Mouse (Mus musculus) heart, embryonic 16.5 days (tissue): ENCODE data around the gene Zdhhc13. TPM values are rescaled to one million over a fixed set of nuclear protein-coding genes. Genes with fewer than 3 reads are reported as not detected.

ENCODE experiments used
- ATAC-seq: fragments of 200-750 bp; cut with Nextera tagmentation; replicated peaks from 2 replicates; pipeline ENCODE4 v1.8.0; 2017; ENCODE audit warnings: moderate number of reproducible peaks; ENCODE audit not compliant: insufficient read depth, low FRiP score; ENCODE audit errors: extremely low read depth
- H3K27ac ChIP-seq: fragments of 300-500 bp; sonication (generic); 2 replicates; pipeline ENCODE4 v1.5.1; 2014; ENCODE audit warnings: mild to moderate bottlenecking, low read length, control low read depth, moderate library complexity
- H3K27me3 ChIP-seq: fragments of 300-500 bp; sonication (generic); 2 replicates; pipeline ENCODE4 v1.6.1; 2014; ENCODE audit warnings: low read length, mixed read lengths; ENCODE audit not compliant: control insufficient read depth, insufficient read depth
- H3K36me3 ChIP-seq: fragments of 300-500 bp; sonication (generic); 2 replicates; pipeline ENCODE4 v1.6.1; 2014; ENCODE audit not compliant: control insufficient read depth, insufficient read depth
- H3K4me1 ChIP-seq: fragments of 300-500 bp; sonication (generic); 2 replicates; pipeline ENCODE4 v1.6.1; 2014; ENCODE audit warnings: low read length, mixed read lengths; ENCODE audit not compliant: control insufficient read depth, insufficient read depth
- H3K4me2 ChIP-seq: fragments of 300-500 bp; sonication (generic); 2 replicates; pipeline ENCODE4 v1.6.1; 2014; ENCODE audit warnings: low read depth, mild to moderate bottlenecking, control low read depth, low read length
- H3K4me3 ChIP-seq: fragments of 300-500 bp; sonication (generic); 2 replicates; pipeline ENCODE4 v1.5.1; 2014; ENCODE audit warnings: mild to moderate bottlenecking, control low read depth, low read length
- H3K9ac ChIP-seq: fragments of 300-500 bp; sonication (generic); 2 replicates; pipeline ENCODE4 v1.6.1; 2014; ENCODE audit warnings: low read length, control low read depth
- H3K9me3 ChIP-seq: fragments of 300-500 bp; sonication (generic); replicated peaks from 2 replicates; pipeline ENCODE4 v1.6.1; 2016; ENCODE audit warnings: low read length; ENCODE audit not compliant: control insufficient read depth
- WGBS: fragments of 180-500 bp; shearing (Covaris S2); extraction: QIAGEN DNeasy Blood & Tissue Kit; methylation state at CpG from one replicate; pipeline ENCODE4 v1.1.7; 2014; 5-methylcytosine and 5-hydroxymethylcytosine counted together
- polyA plus RNA-seq: library from polyadenylated mRNA; unstranded; fragments of >200 nt; fragmentation: Nextera tagmentation; extraction: Ambion mirVana; gene quantifications from 2 replicates; pipeline ENCODE4 v1.2.1, GENCODE M21; 2015

Gene Zdhhc13
- polyA plus RNA-seq, 1 experiment from 2014 or later = 33.6 TPM

DNA sequence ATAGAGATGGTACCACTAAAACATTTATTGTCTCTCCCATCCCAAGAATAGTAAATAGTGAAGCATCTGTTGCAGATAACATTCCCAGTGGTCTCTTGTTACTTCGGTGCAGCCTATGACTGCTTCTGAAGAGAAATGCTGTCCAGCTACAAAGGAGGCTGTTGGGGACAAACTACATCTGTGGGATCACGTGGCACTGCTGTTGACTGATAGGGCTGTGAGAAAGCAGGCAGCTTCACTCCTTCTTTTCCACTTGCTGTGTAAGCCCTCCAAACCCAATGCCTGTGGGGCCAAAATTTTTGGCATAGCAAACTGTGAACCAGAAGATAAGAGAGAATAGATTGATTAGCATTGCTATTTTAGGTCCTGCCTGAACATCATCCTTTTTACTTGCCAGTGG, 41.6 kb downstream of the Zdhhc13 start:
- H3K4me2 ChIP-seq = no peak overlapping the region
- WGBS = 23% methylated on average over 2 of the region's 2 CpGs
- H3K9ac ChIP-seq = no peak overlapping the region
- H3K36me3 ChIP-seq = peaks cover 45% of the 10 kb centered on the region
- H3K9me3 ChIP-seq = no peaks in the 10 kb centered on the region
- peak; percentile 79 for ATAC-seq
- H3K4me1 ChIP-seq = peaks cover 64% of the 10 kb centered on the region
- H3K27ac ChIP-seq = peak overlapping the region; percentile 81
- H3K4me3 ChIP-seq = no peak overlapping the region
- no peaks in the 10 kb centered on the region for H3K27me3 ChIP-seq

DNA sequence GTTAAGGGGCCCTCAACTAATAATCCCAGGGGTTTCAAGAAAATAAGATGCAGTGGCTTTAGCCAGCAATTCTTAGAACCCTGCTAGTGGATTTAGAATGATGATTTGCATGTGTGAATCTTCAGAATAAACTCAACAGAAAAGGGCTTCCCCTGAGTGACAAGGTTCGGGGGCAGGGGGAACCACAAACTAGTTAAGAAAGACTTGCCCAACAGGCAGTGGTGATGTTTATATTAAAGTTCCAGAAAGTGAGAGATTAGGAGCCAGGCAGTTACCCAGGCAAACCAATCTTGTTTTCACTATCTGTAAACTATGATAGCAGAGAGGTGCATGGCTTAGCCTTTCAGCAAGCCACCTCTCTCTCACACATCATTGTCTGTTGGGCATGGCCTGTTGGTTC, 43.9 kb downstream of the Zdhhc13 start:
- Histone ChIP-seq H3K4me2 (no peak overlapping the region), H3K36me3 (peaks cover 45% of the 10 kb centered on the region), H3K27ac (peak overlapping the region; percentile 73), H3K9ac (0 out of 2 replicates have a peak overlapping the region, but pooled peaks have one; percentile 8), H3K4me3 (no peak overlapping the region), H3K27me3 (no peaks in the 10 kb centered on the region), H3K9me3 (no peaks in the 10 kb centered on the region), H3K4me1 (peaks cover 68% of the 10 kb centered on the region)
- 47% methylated on average over 1 of the region's 1 CpGs for WGBS
- ATAC-seq = no peak

DNA sequence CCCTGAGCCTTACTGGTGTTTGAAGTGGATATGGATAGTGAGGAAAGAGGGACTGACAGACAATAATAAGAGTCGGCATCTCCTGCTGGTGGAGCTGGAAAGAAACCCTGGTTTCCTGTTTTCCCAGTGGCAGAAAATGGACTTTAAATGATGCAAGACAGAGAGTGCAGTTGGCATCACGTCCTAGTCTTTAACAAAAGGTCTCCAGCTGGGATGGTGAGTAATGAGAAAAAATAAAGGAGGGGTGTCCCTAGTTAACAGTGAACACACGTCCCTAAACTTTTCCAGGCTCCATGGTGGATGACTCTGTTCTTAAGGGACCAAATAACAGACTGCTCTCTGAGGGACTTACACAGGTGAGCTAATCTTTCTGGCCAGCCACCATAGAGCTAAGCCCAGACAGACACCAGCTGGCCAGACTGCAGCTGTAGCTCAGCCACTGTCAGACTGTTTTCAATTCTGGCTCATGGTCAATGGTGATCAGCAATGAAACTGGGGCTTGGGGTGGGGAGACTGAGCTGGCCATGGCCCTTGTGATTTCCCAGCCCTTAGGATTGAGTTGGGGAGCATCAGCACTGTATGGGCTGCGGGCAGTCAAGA, 45.7 kb downstream of the Zdhhc13 start:
- Histone ChIP-seq H3K4me2 (no peak overlapping the region), H3K4me1 (peaks cover 73% of the 10 kb centered on the region), H3K27me3 (no peaks in the 10 kb centered on the region), H3K4me3 (no peak overlapping the region), H3K9ac (no peak overlapping the region; the same call in none of the 2 replicates), H3K9me3 (no peaks in the 10 kb centered on the region), H3K27ac (peak overlapping the region; percentile 73), H3K36me3 (peaks cover 48% of the 10 kb centered on the region)
- no peak for ATAC-seq
- WGBS = 54% methylated on average over 4 of the region's 4 CpGs

DNA sequence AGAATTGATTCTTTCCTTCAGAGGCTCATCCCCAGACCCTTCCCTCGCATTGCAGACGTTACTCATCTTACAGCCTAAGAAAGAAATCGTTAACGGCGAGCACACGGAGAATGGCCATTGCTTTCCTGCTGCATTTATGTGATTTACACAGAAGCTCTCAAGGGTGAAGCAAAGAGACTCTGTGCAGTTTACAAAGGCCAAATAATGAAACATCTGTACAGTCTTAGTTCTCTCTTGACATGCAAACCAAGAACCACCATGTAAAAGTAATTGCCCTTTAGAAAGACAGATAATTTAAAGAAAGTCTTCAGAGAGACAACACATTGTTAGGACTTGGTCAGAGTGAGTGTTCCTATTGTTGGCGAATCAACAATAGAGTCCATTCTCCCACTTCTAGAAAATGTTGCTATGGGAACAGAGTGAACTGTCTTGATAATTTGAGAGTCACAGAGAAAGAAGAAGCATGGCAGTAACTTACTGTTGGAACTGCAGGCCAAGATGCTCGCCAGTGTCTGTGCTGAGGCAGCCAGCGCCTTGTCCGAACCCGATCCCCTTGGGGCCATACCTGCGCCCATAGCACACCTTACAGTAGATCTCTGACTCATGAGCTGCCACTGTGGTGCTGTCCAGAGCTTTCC, 46.3 kb downstream of the Zdhhc13 start:
- Histone ChIP-seq H3K4me1 (peaks cover 75% of the 10 kb centered on the region), H3K27me3 (no peaks in the 10 kb centered on the region), H3K4me2 (no peak overlapping the region), H3K36me3 (peaks cover 48% of the 10 kb centered on the region), H3K9me3 (no peaks in the 10 kb centered on the region), H3K27ac (peak overlapping the region; percentile 73), H3K4me3 (no peak overlapping the region), H3K9ac (peak overlapping the region; percentile 41)
- WGBS = 88% methylated on average over 12 of the region's 12 CpGs
- no peak for ATAC-seq

DNA sequence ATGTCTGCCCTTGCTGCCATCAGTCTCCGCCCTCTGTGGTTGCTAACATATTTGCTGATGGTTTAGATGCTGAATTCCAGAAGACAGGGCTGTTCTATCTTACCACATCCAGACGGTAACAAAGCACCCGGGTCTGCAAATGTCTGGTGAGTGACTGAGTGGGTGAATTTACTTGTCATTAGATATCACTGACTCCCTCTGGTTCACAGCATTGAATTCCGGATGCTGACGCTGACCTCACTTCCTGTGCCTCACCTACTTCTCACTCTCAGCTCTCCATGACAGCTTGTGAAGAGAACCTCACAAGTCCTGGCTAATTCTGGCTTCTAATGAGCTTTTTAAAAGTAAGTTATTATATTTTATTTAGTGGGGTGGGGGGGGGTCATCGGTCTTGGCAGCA, 48.1 kb downstream of the Zdhhc13 start:
- Histone ChIP-seq H3K4me3 (no peak overlapping the region), H3K9me3 (no peaks in the 10 kb centered on the region), H3K27me3 (no peaks in the 10 kb centered on the region), H3K36me3 (peaks cover 44% of the 10 kb centered on the region), H3K4me1 (peaks cover 72% of the 10 kb centered on the region), H3K4me2 (no peak overlapping the region), H3K27ac (no peak overlapping the region), H3K9ac (no peak overlapping the region)
- no peak for ATAC-seq
- WGBS = 39% methylated on average over 6 of the region's 6 CpGs

DNA sequence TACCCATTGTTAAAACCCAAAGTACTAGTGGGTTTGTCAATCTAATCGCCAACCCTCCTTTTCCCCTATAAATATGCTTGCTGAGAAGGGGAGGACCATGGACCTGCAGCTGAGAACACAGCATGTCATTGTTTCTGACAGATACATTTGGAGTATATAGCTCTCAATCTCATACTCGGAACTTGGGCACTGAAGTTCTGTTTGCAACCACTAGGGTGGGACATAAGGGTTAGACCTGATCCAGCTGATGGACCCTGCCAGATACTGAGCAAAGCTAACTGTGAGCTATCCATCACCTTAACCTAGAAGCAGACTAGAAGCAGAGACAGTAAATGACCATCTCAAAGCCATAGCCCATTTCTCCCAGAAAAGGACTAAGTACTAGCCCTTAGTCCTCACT, 49.6 kb downstream of the Zdhhc13 start:
- no peak for ATAC-seq
- 55% methylated on average over 2 of the region's 2 CpGs for WGBS
- no peak overlapping the region for H3K9ac ChIP-seq
- no peaks in the 10 kb centered on the region for H3K27me3 ChIP-seq
- peaks cover 64% of the 10 kb centered on the region for H3K4me1 ChIP-seq
- no peak overlapping the region for H3K4me3 ChIP-seq
- peaks cover 30% of the 10 kb centered on the region for H3K36me3 ChIP-seq
- H3K4me2 ChIP-seq = no peak overlapping the region
- no peak overlapping the region; the same call in 1 of the 2 replicates for H3K27ac ChIP-seq
- H3K9me3 ChIP-seq = no peaks in the 10 kb centered on the region

DNA sequence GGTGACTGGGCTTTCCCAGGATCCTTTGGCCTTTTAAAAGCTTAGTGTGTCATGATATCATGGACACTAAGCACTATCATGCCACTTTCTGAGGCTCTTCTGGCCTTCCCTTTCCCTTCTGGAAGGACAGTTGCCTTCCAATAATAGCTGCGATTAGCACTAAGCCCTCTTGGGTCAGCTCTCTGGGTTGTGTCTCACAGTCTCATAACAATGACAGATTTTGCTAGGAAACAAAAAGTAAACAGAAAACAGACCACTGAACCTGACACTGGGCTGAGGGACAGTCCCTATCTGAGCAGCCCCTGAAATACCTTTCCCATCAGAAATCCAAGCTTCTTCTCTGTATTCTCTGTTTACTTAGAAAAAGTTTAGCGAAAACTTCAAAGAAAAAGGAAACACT, 51.7 kb downstream of the Zdhhc13 start:
- WGBS = 61% methylated on average over 2 of the region's 2 CpGs
- Histone ChIP-seq H3K9me3 (no peaks in the 10 kb centered on the region), H3K9ac (peak overlapping the region; percentile 21; the same call in 1 of the 2 replicates), H3K27me3 (no peaks in the 10 kb centered on the region), H3K4me3 (peak overlapping the region; percentile 7), H3K4me2 (peak overlapping the region; percentile 46), H3K4me1 (peaks cover 47% of the 10 kb centered on the region), H3K27ac (peak overlapping the region; percentile 76), H3K36me3 (peaks cover 15% of the 10 kb centered on the region)
- ATAC-seq = peak; percentile 25; the same call in 1 of the 2 replicates

DNA sequence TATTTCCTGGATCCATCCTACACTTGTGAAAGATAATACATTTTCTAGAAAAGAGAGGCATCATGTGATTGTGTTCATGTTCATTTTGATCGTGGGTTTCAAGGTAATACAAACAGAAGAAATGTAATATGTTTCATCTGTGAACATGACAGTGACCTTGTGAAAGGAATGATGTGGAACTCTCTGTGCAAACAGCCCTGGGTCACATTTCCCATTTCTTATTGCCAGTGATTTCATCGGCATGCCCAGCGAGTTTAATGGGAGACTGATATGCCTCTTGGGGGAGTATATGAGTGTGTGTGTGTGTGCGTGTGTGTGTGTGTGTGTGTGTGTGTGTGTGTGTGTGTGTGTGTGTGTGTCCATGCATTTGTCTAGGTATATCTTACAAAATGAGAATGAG, 52.7 kb downstream of the Zdhhc13 start:
- H3K4me2 ChIP-seq = peak overlapping the region; percentile 66
- H3K27me3 ChIP-seq = no peaks in the 10 kb centered on the region
- H3K27ac ChIP-seq = peak overlapping the region; percentile 91
- H3K36me3 ChIP-seq = peaks cover 9% of the 10 kb centered on the region; the same call in 1 of the 2 replicates
- H3K4me3 ChIP-seq = 0 out of 2 replicates have a peak overlapping the region, but pooled peaks have one; percentile 13
- no peak overlapping the region for H3K9ac ChIP-seq
- no peak for ATAC-seq
- WGBS = 53% methylated on average over 4 of the region's 4 CpGs
- no peaks in the 10 kb centered on the region for H3K9me3 ChIP-seq
- peaks cover 42% of the 10 kb centered on the region for H3K4me1 ChIP-seq

DNA sequence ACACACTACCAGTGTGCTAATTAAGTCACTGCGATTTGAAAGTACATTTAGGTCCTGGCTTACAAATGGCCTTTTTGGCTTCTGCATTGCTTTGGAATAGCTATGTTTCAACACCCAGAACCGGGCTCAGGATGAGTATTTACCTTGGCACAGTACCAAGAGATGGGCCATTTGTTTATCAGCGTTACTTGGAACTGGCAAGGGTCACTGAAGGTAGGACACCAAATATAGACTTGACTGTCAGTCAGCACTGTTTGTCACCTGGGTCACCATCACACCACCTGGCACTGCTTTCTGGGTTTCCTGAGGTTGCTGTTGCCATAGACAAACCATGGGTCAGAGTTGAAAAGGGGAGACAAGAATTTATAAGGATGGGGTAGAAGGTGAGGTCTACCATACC, 53.5 kb downstream of the Zdhhc13 start:
- Histone ChIP-seq H3K36me3 (peaks cover 9% of the 10 kb centered on the region; the same call in 1 of the 2 replicates), H3K9ac (0 out of 2 replicates have a peak overlapping the region, but pooled peaks have one; percentile 35), H3K4me3 (peak overlapping the region; percentile 13; the same call in 1 of the 2 replicates), H3K4me2 (peak overlapping the region; percentile 66), H3K27ac (peak overlapping the region; percentile 91), H3K9me3 (no peaks in the 10 kb centered on the region), H3K27me3 (no peaks in the 10 kb centered on the region), H3K4me1 (peaks cover 38% of the 10 kb centered on the region)
- 30% methylated on average over 3 of the region's 3 CpGs for WGBS
- no peak for ATAC-seq
